Mouse (Mus musculus) MEL (cell line): ENCODE results near the gene Efcab2.

Experiments
- GABPA ChIP-seq: IDR thresholded peaks from 2 replicates; pipeline ENCODE4 v1.6.1; 2012; ENCODE audit warnings: low read depth, mild to moderate bottlenecking, inconsistent platforms, low read length, improper control_type of control experiment, moderate library complexity
- GATA1 ChIP-seq: IDR thresholded peaks from 2 replicates; pipeline ENCODE4 v1.6.1; 2011; ENCODE audit warnings: low read depth, low read length, improper control_type of control experiment
- POLR2A ChIP-seq, 2 experiments: IDR thresholded peaks; 2 replicates each; pipeline ENCODE4 v1.6.1; 2011 to 2012; ENCODE audit warnings: low read length in 2 of 2, mild to moderate bottlenecking in 2 of 2, control low read depth in 1 of 2, improper control_type of control experiment in 1 of 2, low read depth in 1 of 2, moderate library complexity in 1 of 2; ENCODE audit not compliant: control insufficient read depth in 1 of 2, insufficient read depth in 1 of 2, poor library complexity in 1 of 2
- RCOR1 ChIP-seq: IDR thresholded peaks from 2 replicates; pipeline ENCODE4 v1.6.1; 2012; ENCODE audit warnings: low read depth, mild to moderate bottlenecking, inconsistent platforms, low read length, improper control_type of control experiment
- SIN3A ChIP-seq: IDR thresholded peaks from 2 replicates; pipeline ENCODE4 v1.6.1; 2012; ENCODE audit warnings: low read length, improper control_type of control experiment, inconsistent platforms
- USF2 ChIP-seq, 2 experiments: IDR thresholded peaks; 2 replicates each; pipeline ENCODE4 v1.6.1; 2011 to 2012; ENCODE audit warnings: improper control_type of control experiment in 2 of 2, low read length in 2 of 2, borderline replicate concordance in 1 of 2, inconsistent platforms in 1 of 2, low read depth in 1 of 2, mild to moderate bottlenecking in 1 of 2; ENCODE audit not compliant: insufficient read depth in 1 of 2

GRCm38 (mm10) chr1:178360264-178360663 is 45.6 kb upstream of the Efcab2 start:
- TF ChIP-seq POLR2A (IDR thresholded peaks at IDR 0.05; ENCODE audit: control insufficient read depth in 1 of 2, insufficient read depth in 1 of 2, low read depth in 1 of 2, low read length in 2 of 2, poor library complexity in 1 of 2) = no peak
- TF ChIP-seq USF2 (IDR thresholded peaks at IDR 0.05; ENCODE audit: borderline replicate concordance in 1 of 2, insufficient read depth in 1 of 2, low read depth in 1 of 2, low read length in 2 of 2) = no peak
- TF ChIP-seq SIN3A = no peak
- TF ChIP-seq RCOR1 = no peak
- TF ChIP-seq GABPA = no peak
- no peak for TF ChIP-seq GATA1
